Mouse (Mus musculus): Measurements from ENCODE around the gene Samd4. TPM values are rescaled to one million over a fixed set of nuclear protein-coding genes. Genes with fewer than 3 reads are reported as not detected.
A peak's percentile ranks its signal among the peaks of the same experiment; 100 is the strongest.

Gene Samd4
- total RNA-seq, 2 experiments from 2014 or later: 12.5 to 13.8 TPM

- no peak for DNase-seq (ENCODE audit: low spot score in 2 of 2)
Observed at GRCm38 (mm10) chr14:46952264-46952663, 69.6 kb downstream of the Samd4 start.

GRCm38 (mm10) chr14:46955109-46955508 lies 72.5 kb downstream of the Samd4 start:
- no peak for DNase-seq (ENCODE audit: low spot score in 2 of 2)

- no peak for DNase-seq (ENCODE audit: low spot score in 2 of 2)
Observed at GRCm38 (mm10) chr14:46955574-46956043, 73.0 kb downstream of the Samd4 start.

- DNase-seq (ENCODE audit: low spot score in 2 of 2): no peak
Observed at GRCm38 (mm10) chr14:46956121-46956520, 73.5 kb downstream of the Samd4 start.

- DNase-seq (ENCODE audit: low spot score in 2 of 2): no peak
Observed at GRCm38 (mm10) chr14:46959166-46959721, 76.6 kb downstream of the Samd4 start.

- no peak for DNase-seq (ENCODE audit: low spot score in 2 of 2)
Observed at GRCm38 (mm10) chr14:46959831-46960230, 77.2 kb downstream of the Samd4 start.

GRCm38 (mm10) chr14:46962832-46963231 lies 80.2 kb downstream of the Samd4 start:
- no peak for DNase-seq (ENCODE audit: low spot score in 2 of 2)

GRCm38 (mm10) chr14:46964074-46964872 lies 81.6 kb downstream of the Samd4 start:
- no peak for DNase-seq (ENCODE audit: low spot score in 2 of 2)

GRCm38 (mm10) chr14:46966206-46966605 lies 83.6 kb downstream of the Samd4 start:
- no peak for DNase-seq (ENCODE audit: low spot score in 2 of 2)

GRCm38 (mm10) chr14:46968046-46968445 lies 85.4 kb downstream of the Samd4 start:
- no peak for DNase-seq (ENCODE audit: low spot score in 2 of 2)

GRCm38 (mm10) chr14:46970673-46971072 lies 88.0 kb downstream of the Samd4 start:
- DNase-seq (ENCODE audit: low spot score in 2 of 2): peak; percentile 16 to 49

- DNase-seq (ENCODE audit: low spot score in 2 of 2): no peak
Observed at GRCm38 (mm10) chr14:46971802-46972201, 89.1 kb downstream of the Samd4 start.

- DNase-seq (ENCODE audit: low spot score in 2 of 2): no peak
Observed at GRCm38 (mm10) chr14:46974874-46975273, 92.2 kb downstream of the Samd4 start.

- no peak for DNase-seq (ENCODE audit: low spot score in 2 of 2)
Observed at GRCm38 (mm10) chr14:46975969-46976368, 93.3 kb downstream of the Samd4 start.

- no peak for DNase-seq (ENCODE audit: low spot score in 2 of 2)
Observed at GRCm38 (mm10) chr14:46976712-46977111, 94.1 kb downstream of the Samd4 start.

- no peak for DNase-seq (ENCODE audit: low spot score in 2 of 2)
Observed at GRCm38 (mm10) chr14:46977660-46978059, 95.0 kb downstream of the Samd4 start.

GRCm38 (mm10) chr14:46979172-46979571 lies 96.5 kb downstream of the Samd4 start:
- no peak for DNase-seq (ENCODE audit: low spot score in 2 of 2)

GRCm38 (mm10) chr14:46980736-46981438 lies 98.2 kb downstream of the Samd4 start:
- DNase-seq (ENCODE audit: low spot score in 2 of 2): peak; percentile 25 to 54

GRCm38 (mm10) chr14:46982106-46982505 lies 99.5 kb downstream of the Samd4 start:
- no peak for DNase-seq (ENCODE audit: low spot score in 2 of 2)

- no peak for DNase-seq (ENCODE audit: low spot score in 2 of 2)
Observed at GRCm38 (mm10) chr14:46984542-46985125, 102.0 kb downstream of the Samd4 start.

GRCm38 (mm10) chr14:46989694-46990093 lies 107.0 kb downstream of the Samd4 start:
- DNase-seq (ENCODE audit: low spot score in 2 of 2): peak in 1 of 2 experiments; percentile 29

GRCm38 (mm10) chr14:46990450-46990849 lies 107.8 kb downstream of the Samd4 start:
- DNase-seq (ENCODE audit: low spot score in 2 of 2): no peak
